Mouse (Mus musculus) lung, embryonic 16.5 days (tissue): ENCODE data around the gene Clcf1. TPM values are rescaled to one million over a fixed set of nuclear protein-coding genes. Genes with fewer than 3 reads are reported as not detected.
A peak's percentile ranks its signal among the peaks of the same experiment; 100 is the strongest.

Experiments used
- ATAC-seq: fragments of 200-750 bp; cut with Nextera tagmentation; 2 replicates; pipeline ENCODE4 v1.8.0; 2017; ENCODE audit warnings: low read depth, mild to moderate bottlenecking, moderate library complexity
- H3K27ac ChIP-seq: fragments of 300-500 bp; sonication (generic); 2 replicates; pipeline ENCODE4 v1.5.1; 2014; ENCODE audit warnings: mild to moderate bottlenecking, control low read depth, low read length
- H3K27me3 ChIP-seq: fragments of 300-500 bp; sonication (generic); 2 replicates; pipeline ENCODE4 v1.6.1; 2014; ENCODE audit warnings: low read depth, low read length, mixed read lengths; ENCODE audit not compliant: control insufficient read depth, insufficient read depth
- H3K36me3 ChIP-seq: fragments of 300-500 bp; sonication (generic); 2 replicates; pipeline ENCODE4 v1.6.1; 2014; ENCODE audit warnings: low read length; ENCODE audit not compliant: control insufficient read depth, insufficient read depth
- H3K4me1 ChIP-seq: fragments of 300-500 bp; sonication (generic); replicated peaks from 2 replicates; pipeline ENCODE4 v1.6.1; 2014; ENCODE audit warnings: low read length, mixed read lengths; ENCODE audit not compliant: control insufficient read depth, insufficient read depth
- H3K4me2 ChIP-seq: fragments of 300-500 bp; sonication (generic); 2 replicates; pipeline ENCODE4 v1.6.1; 2014; ENCODE audit warnings: low read depth, low read length, control low read depth
- H3K4me3 ChIP-seq: fragments of 300-500 bp; sonication (generic); 2 replicates; pipeline ENCODE4 v1.5.1; 2014; ENCODE audit warnings: mild to moderate bottlenecking, low read length, control low read depth
- H3K9ac ChIP-seq: fragments of 300-500 bp; sonication (generic); 2 replicates; pipeline ENCODE4 v1.6.1; 2014; ENCODE audit warnings: low read length, control low read depth
- H3K9me3 ChIP-seq: fragments of 300-500 bp; sonication (generic); 2 replicates; pipeline ENCODE4 v1.6.1; 2016; ENCODE audit warnings: low read length; ENCODE audit not compliant: control insufficient read depth
- whole genome bisulfite sequencing: fragments of 180-500 bp; shearing (Covaris S2); extraction: QIAGEN DNeasy Blood & Tissue Kit; methylation state at CpG from one replicate; pipeline ENCODE4 v1.1.7; 2014; 5-methylcytosine and 5-hydroxymethylcytosine counted together
- microRNA-seq: library from miRNA; unstranded; fragments of <30 nt; microRNA quantifications from one replicate; pipeline ENCODE4, GENCODE M21; 2016
- polyA plus RNA-seq: library from polyadenylated mRNA; unstranded; fragments of >200 nt; fragmentation: Nextera tagmentation; extraction: Ambion mirVana; gene quantifications from 2 replicates; pipeline ENCODE4 v1.2.1, GENCODE M21; 2015

Clcf1 gene
- polyA plus RNA-seq, 1 experiment from 2014 or later, result 4.8 TPM

- H3K27me3 ChIP-seq, result 0 out of 2 replicates have a peak, but pooled peaks cover 2% of the 10 kb centered on the region
- H3K9me3 ChIP-seq, result no peaks in the 10 kb centered on the region
- H3K4me3 ChIP-seq, result peak within 1 kb of the TSS; percentile 55
- peaks cover 6% of the 10 kb centered on the region; the same call in 1 of the 2 replicates for H3K4me1 ChIP-seq
- peak within 1 kb of the TSS; percentile 19; the same call in 1 of the 2 replicates for H3K27ac ChIP-seq
- H3K4me2 ChIP-seq, result peak within 1 kb of the TSS; percentile 59
- no peaks in the 10 kb centered on the region for H3K36me3 ChIP-seq
- peak within 1 kb of the TSS; percentile 65 for H3K9ac ChIP-seq
- peak; percentile 94 for ATAC-seq
- 7% methylated on average over 46 of the region's 46 CpGs for WGBS
These were observed 54.7 kb downstream of the Clcf1 start, which contains the start of gene Ssh3 for GRCm38 (mm10) chr19:4268566-4269361. Gene Ssh3, minus strand, starts transcription at chr19:4269180.

- ATAC-seq, result no peak
- 54% methylated on average over 6 of the region's 6 CpGs for WGBS
- H3K27me3 ChIP-seq, result 0 out of 2 replicates have a peak, but pooled peaks cover 2% of the 10 kb centered on the region
These were observed 56.1 kb downstream of the Clcf1 start for GRCm38 (mm10) chr19:4270187-4270586.

GRCm38 (mm10) chr19:4270972-4271371, 56.9 kb downstream of the Clcf1 start:
- ATAC-seq, result no peak
- peaks cover 6% of the 10 kb centered on the region; the same call in 1 of the 2 replicates for H3K4me1 ChIP-seq
- peaks cover 1% of the 10 kb centered on the region; the same call in 1 of the 2 replicates for H3K9me3 ChIP-seq
- H3K9ac ChIP-seq, result no peak overlapping the region
- H3K27ac ChIP-seq, result no peak overlapping the region
- no peak overlapping the region for H3K4me2 ChIP-seq
- 0 out of 2 replicates have a peak, but pooled peaks cover 2% of the 10 kb centered on the region for H3K27me3 ChIP-seq
- no peak overlapping the region for H3K4me3 ChIP-seq
- 95% methylated on average over 11 of the region's 11 CpGs for WGBS
- no peaks in the 10 kb centered on the region for H3K36me3 ChIP-seq

More at GRCm38 (mm10) chr19:4270187-4270586, 56.1 kb downstream of the Clcf1 start:
- Histone ChIP-seq H3K27ac (no peak overlapping the region), H3K4me3 (no peak overlapping the region), H3K9ac (no peak overlapping the region), H3K36me3 (no peaks in the 10 kb centered on the region), H3K4me1 (peaks cover 6% of the 10 kb centered on the region; the same call in 1 of the 2 replicates), H3K9me3 (no peaks in the 10 kb centered on the region), H3K4me2 (no peak overlapping the region)

Small RNAs within 50 kb of the gene (microRNA-seq; reads per million reads assigned to microRNA genes)
- gene Gm26115 (not detected), gene Mir6985 (not detected)

Other genes with a start within 250 kb of the Clcf1 start
- gene Aldh3b2, start 241.9 kb upstream of the Clcf1 start, polyA plus RNA-seq, result 1.8 and 2.0 TPM in 2 replicates
- gene Acy3, start 227.7 kb upstream of the Clcf1 start, polyA plus RNA-seq, result 11.9 and 13.3 TPM in 2 replicates
- 0.11 TPM in 1 of 2 replicates, not detected in the other for gene Tbx10, start 221.5 kb upstream of the Clcf1 start, polyA plus RNA-seq
- gene Nudt8, start 213.7 kb upstream of the Clcf1 start, polyA plus RNA-seq, result 21.8 and 22.0 TPM in 2 replicates
- 2.4 and 2.5 TPM in 2 replicates for gene Gm49405, start 213.6 kb upstream of the Clcf1 start, polyA plus RNA-seq
- gene Doc2g, start 210.9 kb upstream of the Clcf1 start, polyA plus RNA-seq, result 3.8 and 3.9 TPM in 2 replicates
- 177 and 184 TPM in 2 replicates for gene Ndufv1, start 201.4 kb upstream of the Clcf1 start, polyA plus RNA-seq
- gene Gstp1, start 176.3 kb upstream of the Clcf1 start, polyA plus RNA-seq, result 432 and 433 TPM in 2 replicates
- 3.5 and 5.0 TPM in 2 replicates for gene Gstp2, start 168.2 kb upstream of the Clcf1 start, polyA plus RNA-seq
- 0.85 and 1.9 TPM in 2 replicates for gene Gstp3, start 154.7 kb upstream of the Clcf1 start, polyA plus RNA-seq
- not detected in 2 replicates for gene Cabp2, start 132.7 kb upstream of the Clcf1 start, polyA plus RNA-seq
- 111 and 128 TPM in 2 replicates for gene Cdk2ap2, start 117.1 kb upstream of the Clcf1 start, polyA plus RNA-seq
- gene Pitpnm1, start 114.2 kb upstream of the Clcf1 start, polyA plus RNA-seq, result 12.6 and 14.4 TPM in 2 replicates
- gene Aip, start 88.4 kb upstream of the Clcf1 start, polyA plus RNA-seq, result 102 TPM in 2 replicates
- not detected in 2 replicates for gene Gpr152, start 74.5 kb upstream of the Clcf1 start, polyA plus RNA-seq
- 0.16 TPM in 1 of 2 replicates, not detected in the other for gene Cabp4, start 70.2 kb upstream of the Clcf1 start, polyA plus RNA-seq
- gene Coro1b, start 65.6 kb upstream of the Clcf1 start, polyA plus RNA-seq, result 174 and 184 TPM in 2 replicates
- gene Ptprcap, start 60.6 kb upstream of the Clcf1 start, polyA plus RNA-seq, result 4.6 and 14.2 TPM in 2 replicates
- 51.6 and 52.7 TPM in 2 replicates for gene Rps6kb2, start 50.9 kb upstream of the Clcf1 start, polyA plus RNA-seq
- 2.5 and 3.2 TPM in 2 replicates for gene Carns1, start 38.8 kb upstream of the Clcf1 start, polyA plus RNA-seq
- gene Tbc1d10c, start 23.0 kb upstream of the Clcf1 start, polyA plus RNA-seq, result 4.0 and 7.0 TPM in 2 replicates
- gene Ppp1ca, start 22.2 kb upstream of the Clcf1 start, polyA plus RNA-seq, result 911 and 931 TPM in 2 replicates
- gene Rad9a, start 12.6 kb upstream of the Clcf1 start, polyA plus RNA-seq, result 30.5 and 33.6 TPM in 2 replicates
- not detected in 2 replicates for gene AC109138.7, start 119 bp downstream of the Clcf1 start, polyA plus RNA-seq
- 32.6 and 38.0 TPM in 2 replicates for gene Pold4, start 17.7 kb downstream of the Clcf1 start, polyA plus RNA-seq
- 20.0 and 21.5 TPM in 2 replicates for gene Ssh3, start 54.9 kb downstream of the Clcf1 start, polyA plus RNA-seq
- 3.5 and 5.2 TPM in 2 replicates for gene Ankrd13d, start 68.9 kb downstream of the Clcf1 start, polyA plus RNA-seq
- gene Grk2, start 92.0 kb downstream of the Clcf1 start, polyA plus RNA-seq, result 13.7 and 15.0 TPM in 2 replicates
- 35.1 and 42.9 TPM in 2 replicates for gene Kdm2a, start 184.0 kb downstream of the Clcf1 start, polyA plus RNA-seq
- gene Rhod, start 225.2 kb downstream of the Clcf1 start, polyA plus RNA-seq, result 32.5 and 34.9 TPM in 2 replicates